Mouse (Mus musculus) CH12.LX (cell line): ENCODE measurements around the gene Gm3404. TPM values are rescaled to one million over a fixed set of nuclear protein-coding genes. Genes with fewer than 3 reads are reported as not detected.
"Not testable (repeated sequence)": the region's sequence is repeated elsewhere in the genome, so short reads cannot be mapped to it uniquely, and the experiment has no call there.

ENCODE experiments used
- DNase-seq: peaks from one replicate; pipeline ENCODE4 v3.0.0-alpha.2; 2013; ENCODE audit errors: extremely low read depth
- H3K27ac ChIP-seq: 2 replicates; pipeline ENCODE4 v1.5.1; 2012; ENCODE audit warnings: low read depth, mild to moderate bottlenecking, control low read depth, moderate library complexity; ENCODE audit not compliant: insufficient read depth
- H3K27me3 ChIP-seq: replicated peaks from 2 replicates; pipeline ENCODE3; 2012; ENCODE audit warnings: inconsistent platforms
- H3K36me3 ChIP-seq, 2 experiments: replicated peaks in 1 of 2; 2 replicates each; pipeline versions ENCODE3 to v1.6.1; 2012; ENCODE audit warnings: inconsistent platforms in 1 of 2, low read length in 1 of 2, mild to moderate bottlenecking in 1 of 2, mixed read lengths in 1 of 2, moderate library complexity in 1 of 2; ENCODE audit not compliant: control insufficient read depth in 1 of 2, insufficient read depth in 1 of 2
- H3K4me1 ChIP-seq, 2 experiments: 2 replicates each; pipeline ENCODE4 v1.6.1; 2012; ENCODE audit warnings: inconsistent platforms in 1 of 2, moderate library complexity in 1 of 2; ENCODE audit not compliant: insufficient read depth in 2 of 2, control insufficient read depth in 1 of 2
- H3K4me2 ChIP-seq: 2 replicates; pipeline ENCODE4 v1.6.1; 2012; ENCODE audit warnings: low read depth, mild to moderate bottlenecking, control low read depth; ENCODE audit not compliant: poor library complexity, insufficient read depth, severe bottlenecking
- H3K4me3 ChIP-seq, 3 experiments: fragments of 150-350 bp in 1 of 3; sonication (generic) in 1 of 3; replicated peaks in 1 of 3; 2 replicates each; pipeline versions ENCODE3 to v1.5.1; 2011 to 2012; ENCODE audit warnings: low read depth in 2 of 3, low read length in 2 of 3, mild to moderate bottlenecking in 2 of 3, moderate library complexity in 2 of 3, control low read depth in 1 of 3, improper control_type of control experiment in 1 of 3, inconsistent platforms in 1 of 3, mixed read lengths in 1 of 3; ENCODE audit not compliant: poor library complexity in 1 of 3
- H3K79me2 ChIP-seq: replicated peaks from 2 replicates; pipeline ENCODE4 v1.6.1; 2012; ENCODE audit warnings: mild to moderate bottlenecking, moderate library complexity; ENCODE audit not compliant: control insufficient read depth, poor library complexity, insufficient read depth, severe bottlenecking; ENCODE audit errors: extremely low read depth
- H3K9ac ChIP-seq: 2 replicates; pipeline ENCODE4 v1.6.1; 2012; ENCODE audit warnings: low read depth, mild to moderate bottlenecking, control low read depth, moderate library complexity; ENCODE audit not compliant: insufficient read depth
- H3K9me3 ChIP-seq: replicated peaks from 2 replicates; pipeline ENCODE3; 2012; ENCODE audit warnings: low read length, inconsistent platforms, mixed read lengths
- CTCF ChIP-seq, 2 experiments: IDR thresholded peaks in 1 of 2; conservative IDR thresholded peaks in 1 of 2; 2 replicates each; pipeline ENCODE4 v1.5.1; 2011 to 2012; ENCODE audit warnings: low read depth in 2 of 2, low read length in 2 of 2, improper control_type of control experiment in 1 of 2, inconsistent platforms in 1 of 2, mild to moderate bottlenecking in 1 of 2, moderate library complexity in 1 of 2
- ELF1 ChIP-seq: IDR thresholded peaks from 2 replicates; pipeline ENCODE4 v1.6.1; 2014; ENCODE audit warnings: low read depth, mild to moderate bottlenecking, inconsistent platforms, low read length, improper control_type of control experiment
- IRF4 ChIP-seq: IDR thresholded peaks from 2 replicates; pipeline ENCODE4 v1.6.1; 2014; ENCODE audit warnings: low read depth, mild to moderate bottlenecking, inconsistent platforms, low read length, improper control_type of control experiment
- KAT2A ChIP-seq: IDR thresholded peaks from 2 replicates; pipeline ENCODE4 v1.6.1; 2012; ENCODE audit warnings: low read length, improper control_type of control experiment, inconsistent platforms; ENCODE audit not compliant: insufficient replicate concordance
- MAX ChIP-seq: IDR thresholded peaks from 2 replicates; pipeline ENCODE4 v1.6.1; 2011; ENCODE audit warnings: low read length, improper control_type of control experiment
- NELFE ChIP-seq: IDR thresholded peaks from 2 replicates; pipeline ENCODE4 v1.6.1; 2011; ENCODE audit warnings: low read depth, low read length, improper control_type of control experiment
- PAX5 ChIP-seq: IDR thresholded peaks from 2 replicates; pipeline ENCODE4 v1.6.1; 2012; ENCODE audit warnings: low read length, inconsistent platforms, mixed read lengths
- RAD21 ChIP-seq: IDR thresholded peaks from 2 replicates; pipeline ENCODE4 v1.6.1; 2011; ENCODE audit warnings: low read depth, mild to moderate bottlenecking, low read length, improper control_type of control experiment, moderate library complexity
- SMC3 ChIP-seq: IDR thresholded peaks from 2 replicates; pipeline ENCODE4 v1.6.1; 2011; ENCODE audit warnings: low read depth, low read length, improper control_type of control experiment
- USF2 ChIP-seq: conservative IDR thresholded peaks from 2 replicates; pipeline ENCODE4 v1.6.1; 2011; ENCODE audit warnings: low read depth, low read length, improper control_type of control experiment
- ZMIZ1 ChIP-seq: IDR thresholded peaks from 2 replicates; pipeline ENCODE4 v1.6.1; 2012; ENCODE audit warnings: low read depth, mild to moderate bottlenecking, inconsistent platforms, low read length, improper control_type of control experiment
- dilution Hi-C: fragments of 300-500 bp; cut with MboI; formaldehyde crosslinking; loops from 2 replicates; pipeline ENCODE4 v1.14.3; 2020; ENCODE audit warnings: low sequenced_read_pairs; ENCODE audit not compliant: extremely low pct_unique_long_range_greater_than_20kb, extremely low pct_ligation_motif_present
- in situ Hi-C: fragments of 300-500 bp; cut with MboI; formaldehyde crosslinking; loops from 3 replicates; pipeline ENCODE4 v1.14.3; 2019; ENCODE audit warnings: low sequenced_read_pairs, low pct_ligation_motif_present, low pct_unique_long_range_greater_than_20kb, mixed read lengths
- polyA plus RNA-seq: library from polyadenylated mRNA; unstranded; fragments of >175 nt; gene quantifications from 2 replicates; pipeline ENCODE4 v1.2.1, GENCODE M21; 2012; ENCODE audit warnings: low read depth; ENCODE audit not compliant: insufficient read length
- total RNA-seq, 2 experiments: library from RNA; depleted of rRNA; stranded (reverse); fragments of 300-350 nt in 1 of 2; fragments of >200 nt in 1 of 2; gene quantifications; 2 replicates each; pipeline ENCODE4 v1.2.3; 2012 to 2014

The Gm3404 gene
- total and polyA plus RNA-seq, 3 experiments, result not detected

GRCm38 (mm10) chr5:146567054-146567453 is 41.5 kb downstream of the Gm3404 start:
- Histone ChIP-seq H3K27ac (no peak overlapping the region), H3K4me1 (no peaks in the 10 kb centered on the region), H3K36me3 (no peaks in the 10 kb centered on the region), H3K27me3 (no peaks in the 10 kb centered on the region), H3K79me2 (no peaks in the 10 kb centered on the region), H3K9me3 (peaks cover 2% of the 10 kb centered on the region), H3K9ac (no peak overlapping the region), H3K4me2 (no peak overlapping the region), H3K4me3 (no peak overlapping the region)
- dilution Hi-C loops (no loop called here), in situ Hi-C loops (no loop called here)
- no peak for TF ChIP-seq IRF4
- peak; percentile 24 for TF ChIP-seq RAD21
- TF ChIP-seq ELF1, result no peak
- no peak for TF ChIP-seq ZMIZ1
- TF ChIP-seq PAX5, result no peak
- no peak for TF ChIP-seq NELFE
- TF ChIP-seq SMC3, result peak; percentile 51; the same call in 1 of the 2 replicates
- TF ChIP-seq KAT2A, result no peak
- no peak for TF ChIP-seq USF2
- TF ChIP-seq CTCF (conservative IDR thresholded peaks at IDR 0.05 in 1 of 2, IDR thresholded peaks at IDR 0.05 in 1 of 2; ENCODE audit: low read depth in 2 of 2, low read length in 2 of 2), result peak in 1 of 2 experiments; percentile 56; a peak in 3 of 4 replicates
- no peak for TF ChIP-seq MAX
- peak; percentile 25 for DNase-seq

DNA sequence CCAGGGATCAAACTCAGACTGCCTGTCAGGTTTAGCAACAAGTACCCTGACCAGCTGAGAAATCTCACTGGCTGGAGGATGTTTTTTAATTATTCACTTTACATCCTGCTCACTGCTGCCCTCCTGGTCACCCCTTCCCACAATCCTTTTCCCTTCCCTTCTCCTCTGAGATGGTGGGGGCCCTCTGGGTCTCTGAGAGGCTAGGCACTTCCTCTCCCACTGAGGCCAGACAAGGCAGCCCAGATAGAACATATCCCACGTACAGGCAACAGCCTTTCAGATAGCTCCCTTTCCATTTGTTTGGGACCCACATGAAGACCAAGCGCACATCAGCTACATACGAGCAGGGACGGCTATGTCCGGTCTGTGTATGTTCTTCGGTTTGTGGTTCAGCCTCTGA is 44.6 kb downstream of the Gm3404 start:
- H3K4me2 ChIP-seq, H3K4me1 ChIP-seq, dilution Hi-C loops, H3K36me3 ChIP-seq, H3K27ac ChIP-seq, H3K4me3 ChIP-seq, DNase-seq, H3K27me3 ChIP-seq, in situ Hi-C loops, H3K79me2 ChIP-seq, H3K9ac ChIP-seq, H3K9me3 ChIP-seq: not testable (repeated sequence)

DNA sequence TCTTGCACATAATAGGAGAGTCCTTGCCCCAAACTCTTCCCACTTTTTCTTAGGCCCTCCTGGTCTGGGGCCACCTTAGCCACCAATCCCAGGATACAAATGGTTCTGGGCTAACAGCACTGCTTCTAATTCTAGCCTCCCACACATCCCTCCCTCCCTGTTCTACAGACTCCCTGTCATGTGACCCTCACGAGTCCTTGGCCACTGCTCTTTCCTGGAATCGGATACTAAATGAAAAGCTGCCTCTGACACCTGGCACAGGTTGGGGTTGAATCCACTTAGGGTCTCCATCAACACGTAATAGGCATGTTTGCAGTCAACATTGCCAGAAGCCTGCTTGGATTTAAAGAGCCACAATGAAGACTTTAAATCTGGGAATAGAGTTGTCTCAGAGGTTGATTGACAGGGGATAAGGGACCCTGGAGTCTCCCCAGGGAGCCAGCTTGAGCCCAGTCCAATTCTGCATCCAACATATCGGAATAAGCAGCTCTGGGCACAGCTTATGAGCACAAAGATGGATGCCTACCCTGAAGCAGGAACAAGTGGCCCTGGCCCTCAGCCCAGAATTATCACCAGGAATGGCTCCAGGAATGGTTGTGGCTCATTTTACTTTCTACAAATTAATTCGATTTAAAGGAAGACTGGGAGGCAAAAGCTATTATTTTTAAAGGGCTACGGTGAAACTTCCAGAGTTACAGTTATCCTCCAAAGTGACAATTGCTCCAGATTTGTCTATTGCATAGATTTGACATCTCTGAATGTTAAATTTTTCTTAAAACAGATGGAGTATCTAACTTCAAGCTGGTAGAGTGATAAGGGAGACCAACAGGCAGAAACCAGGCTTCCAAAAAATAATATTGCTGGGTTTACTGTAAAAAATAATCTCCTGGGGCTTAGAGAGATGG is 46.5 kb downstream of the Gm3404 start:
- H3K9me3 ChIP-seq, H3K4me2 ChIP-seq, H3K4me1 ChIP-seq, H3K27ac ChIP-seq, H3K27me3 ChIP-seq, H3K4me3 ChIP-seq, dilution Hi-C loops, DNase-seq, in situ Hi-C loops, H3K9ac ChIP-seq, H3K36me3 ChIP-seq, H3K79me2 ChIP-seq: not testable (repeated sequence)
